Comparison of ENCODE assay signal across 8 mouse cellular contexts in the genomic region with DNA sequence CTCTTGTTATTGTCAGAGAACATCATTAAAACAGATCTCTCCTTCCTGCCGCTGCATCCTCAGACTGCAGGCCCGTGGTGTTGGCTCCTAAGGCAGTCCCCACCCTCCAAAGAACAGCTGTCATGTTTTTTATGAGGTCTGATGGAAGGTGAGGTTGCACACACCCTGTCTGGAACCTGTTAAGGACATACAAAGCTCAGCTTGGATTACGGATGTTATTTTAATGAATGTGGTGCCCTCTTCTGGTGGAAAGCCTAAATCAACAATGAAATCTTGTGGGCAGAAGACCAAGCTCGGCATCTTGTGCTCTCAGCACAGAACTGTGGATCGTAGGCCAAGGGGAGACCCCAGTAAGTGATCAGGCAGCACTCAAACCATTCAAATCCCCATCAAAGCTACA.
DNase-seq lines count a peak whose midpoint lies in the region; ATAC-seq and TF ChIP-seq lines count a peak whose summit lies in the region.

No protein-coding gene starts in this region.

- no peak overlapping the region for H3K4me2 ChIP-seq in kidney, embryonic 14.5 days (replicated peaks; ENCODE audit: low read depth, low read length)
- no peak overlapping the region for H3K4me2 ChIP-seq in limb, embryonic 11.5 days (ENCODE audit: low read depth, severe bottlenecking)

- ATAC-seq in kidney, embryonic 14.5 days (ENCODE audit: low FRiP score, low TSS enrichment), result peak; percentile 82
- no peak; the same call in 1 of the 2 replicates for ATAC-seq in limb, embryonic 11.5 days (ENCODE audit: insufficient number of reproducible peaks, low FRiP score, low TSS enrichment, low read depth)

- H3K36me3 ChIP-seq in thymus, adult 2 months (ENCODE audit: control insufficient read depth, insufficient read depth, low read length), result no peaks in the 10 kb centered on the region
- no peaks in the 10 kb centered on the region for H3K36me3 ChIP-seq in kidney, embryonic 14.5 days (ENCODE audit: control insufficient read depth, insufficient read depth, low read length)
- H3K36me3 ChIP-seq in limb, embryonic 11.5 days (ENCODE audit: control insufficient read depth, insufficient read depth, low read length), result no peaks in the 10 kb centered on the region

- TF ChIP-seq POLR2A in thymus, adult 2 months (IDR thresholded peaks at IDR 0.05; ENCODE audit: control insufficient read depth, extremely low read depth, insufficient read depth, low read length, poor library complexity), result no peak

- no peak overlapping the region for H3K27ac ChIP-seq in thymus, adult 2 months (ENCODE audit: control insufficient read depth, insufficient read depth, low read length)
- H3K27ac ChIP-seq in kidney, embryonic 14.5 days (ENCODE audit: low read depth, low read length), result no peak overlapping the region
- H3K27ac ChIP-seq in limb, embryonic 11.5 days (replicated peaks; ENCODE audit: low read depth, low read length), result no peak overlapping the region

- TF ChIP-seq CTCF in thymus, adult 2 months (IDR thresholded peaks at IDR 0.05; ENCODE audit: borderline replicate concordance, control insufficient read depth, extremely low read depth, insufficient read depth, low read length, poor library complexity), result no peak

- no peak overlapping the region for H3K4me3 ChIP-seq in thymus, adult 2 months (ENCODE audit: control insufficient read depth, insufficient read depth, low read length)
- H3K4me3 ChIP-seq in kidney, embryonic 14.5 days (ENCODE audit: low read length), result no peak overlapping the region
- no peak overlapping the region for H3K4me3 ChIP-seq in limb, embryonic 11.5 days (ENCODE audit: low read depth, low read length)

- WGBS in thymus, adult 2 months, result 38% methylated on average over 5 of the region's 5 CpGs
- 32% methylated on average over 5 of the region's 5 CpGs for WGBS in kidney, embryonic 14.5 days
- 27% methylated on average over 5 of the region's 5 CpGs for WGBS in limb, embryonic 11.5 days

- DNase-seq in thymus, postnatal 14 days, result peak; percentile 23
- no peak for DNase-seq in thymus, adult 2 months
- peak; percentile 85 to 93 for DNase-seq in cerebellum, postnatal 10 days
- peak; percentile 26 to 59 for DNase-seq in frontal cortex, postnatal 10 days (ENCODE audit: low spot score in 2 of 2)
- DNase-seq in limb, embryonic 11.5 days (ENCODE audit: low spot score), result peak; percentile 66
- peak; percentile 29 for DNase-seq in retina, adult 2 months (ENCODE audit: low read depth, low spot score)
- DNase-seq in spleen, adult 18-20 months, result no peak

- H3K9ac ChIP-seq in kidney, embryonic 14.5 days (ENCODE audit: low read depth, low read length), result no peak overlapping the region
- H3K9ac ChIP-seq in limb, embryonic 11.5 days (ENCODE audit: low read length), result no peak overlapping the region

- H3K9me3 ChIP-seq in kidney, embryonic 14.5 days (ENCODE audit: control insufficient read depth, low read length), result no peaks in the 10 kb centered on the region
- H3K9me3 ChIP-seq in limb, embryonic 11.5 days (ENCODE audit: control insufficient read depth, low read length), result no peaks in the 10 kb centered on the region

- no peaks in the 10 kb centered on the region for H3K4me1 ChIP-seq in thymus, adult 2 months (replicated peaks; ENCODE audit: control insufficient read depth, insufficient read depth, low read length)
- no peaks in the 10 kb centered on the region for H3K4me1 ChIP-seq in kidney, embryonic 14.5 days (ENCODE audit: control insufficient read depth, insufficient read depth, low read length)
- H3K4me1 ChIP-seq in limb, embryonic 11.5 days (ENCODE audit: control insufficient read depth, insufficient read depth, low read length), result no peaks in the 10 kb centered on the region

- H3K27me3 ChIP-seq in thymus, adult 2 months (ENCODE audit: control insufficient read depth, insufficient read depth, low read length), result no peaks in the 10 kb centered on the region
- H3K27me3 ChIP-seq in kidney, embryonic 14.5 days (ENCODE audit: control insufficient read depth, insufficient read depth, low read length), result no peaks in the 10 kb centered on the region
- H3K27me3 ChIP-seq in limb, embryonic 11.5 days (ENCODE audit: control insufficient read depth, insufficient read depth, low read length), result no peaks in the 10 kb centered on the region

Comparison
In these comparisons a context has a peak if more than half of its experiments do, and no peak if none do; other contexts are left out.
1. DNase-seq: peak in thymus, postnatal 14 days (single experiment), cerebellum, postnatal 10 days (2 of 2), frontal cortex, postnatal 10 days (2 of 2), limb, embryonic 11.5 days (single experiment) and retina, adult 2 months (single experiment); none in thymus, adult 2 months (single experiment) and spleen, adult 18-20 months (0 of 2).